Mouse (Mus musculus): ENCODE results near the gene Chtop.

- TF ChIP-seq CTCF (IDR thresholded peaks at IDR 0.05; ENCODE audit: control insufficient read depth, insufficient read depth, low read length) = no peak
- TF ChIP-seq POLR2A (IDR thresholded peaks at IDR 0.05; ENCODE audit: borderline replicate concordance, control insufficient read depth, low read depth, low read length) = no peak
Observed at GRCm38 (mm10) chr3:90497597-90497996, 11.7 kb downstream of the Chtop start.
